Mouse (Mus musculus): ENCODE results near the gene Il25. TPM values are rescaled to one million over a fixed set of nuclear protein-coding genes. Genes with fewer than 3 reads are reported as not detected.
"Not testable (repeated sequence)": the region's sequence is repeated elsewhere in the genome, so short reads cannot be mapped to it uniquely, and the experiment has no call there.

Gene Il25
- polyA plus RNA-seq, 1 experiment from 2014 or later: 0.14 TPM

- WGBS: 85% methylated on average over 19 of the region's 19 CpGs
- Histone ChIP-seq H3K27ac (no peak overlapping the region), H3K4me1 (no peaks in the 10 kb centered on the region), H3K36me3 (no peaks in the 10 kb centered on the region), H3K27me3 (ENCODE audit: low read depth, poor library complexity, severe bottlenecking) (peaks cover 12% of the 10 kb centered on the region; the same call in 1 of the 2 replicates), H3K9me3 (replicated peaks) (no peaks in the 10 kb centered on the region), H3K4me3 (no peak overlapping the region)
- no peak for DNase-seq (ENCODE audit: low spot score)
These were observed 13.6 kb downstream of the Il25 start for GRCm38 (mm10) chr14:54945975-54946704.

- H3K36me3 ChIP-seq; DNase-seq (ENCODE audit: low spot score); H3K4me3 ChIP-seq; H3K4me1 ChIP-seq; H3K9me3 ChIP-seq (replicated peaks); H3K27ac ChIP-seq: not testable (repeated sequence)
- WGBS: 93% methylated on average over 11 of the region's 11 CpGs
- peaks cover 15% of the 10 kb centered on the region; the same call in 1 of the 2 replicates for H3K27me3 ChIP-seq (ENCODE audit: low read depth, poor library complexity, severe bottlenecking)
These were observed 14.5 kb downstream of the Il25 start for GRCm38 (mm10) chr14:54947008-54947407.

- 90% methylated on average over 9 of the region's 9 CpGs for WGBS
- DNase-seq (ENCODE audit: low spot score): no peak
- no peaks in the 10 kb centered on the region for H3K9me3 ChIP-seq (replicated peaks)
- H3K4me1 ChIP-seq: no peaks in the 10 kb centered on the region
- H3K36me3 ChIP-seq: no peaks in the 10 kb centered on the region
- H3K27ac ChIP-seq: no peak overlapping the region
- no peak overlapping the region for H3K4me3 ChIP-seq
- H3K27me3 ChIP-seq (ENCODE audit: low read depth, poor library complexity, severe bottlenecking): peaks cover 15% of the 10 kb centered on the region; the same call in 1 of the 2 replicates
These were observed 16.3 kb downstream of the Il25 start for GRCm38 (mm10) chr14:54948781-54949180.

- Histone ChIP-seq H3K4me3 (no peak overlapping the region), H3K27me3 (ENCODE audit: low read depth, poor library complexity, severe bottlenecking) (peaks cover 15% of the 10 kb centered on the region; the same call in 1 of the 2 replicates), H3K27ac (no peak overlapping the region), H3K36me3 (no peaks in the 10 kb centered on the region), H3K9me3 (replicated peaks) (no peaks in the 10 kb centered on the region), H3K4me1 (no peaks in the 10 kb centered on the region)
- DNase-seq (ENCODE audit: low spot score): no peak
- 63% methylated on average over 12 of the region's 12 CpGs for WGBS
These were observed 18.0 kb downstream of the Il25 start for GRCm38 (mm10) chr14:54950493-54950892.

DNA sequence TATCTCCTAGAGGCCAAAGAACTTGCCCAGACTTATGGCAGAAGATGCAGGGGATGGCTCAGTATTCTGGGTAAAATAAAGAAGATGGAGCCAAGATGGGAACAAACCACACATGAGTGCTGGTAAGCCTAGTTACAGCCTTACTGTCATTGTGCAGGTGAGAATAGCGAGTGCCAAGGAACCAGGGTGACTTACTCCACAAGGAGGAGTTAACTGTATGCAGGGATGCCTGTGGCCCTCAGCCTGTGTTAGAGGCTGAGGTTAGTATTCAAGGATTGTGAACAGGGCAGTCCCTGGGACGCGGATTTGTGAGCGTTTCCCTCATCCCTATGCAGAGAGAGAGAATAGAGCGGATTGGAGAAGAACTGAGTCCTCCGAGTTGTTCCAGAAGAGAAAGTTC lies 19.1 kb downstream of the Il25 start:
- no peak overlapping the region for H3K27ac ChIP-seq
- no peaks in the 10 kb centered on the region for H3K36me3 ChIP-seq
- H3K4me3 ChIP-seq: no peak overlapping the region
- no peak for DNase-seq (ENCODE audit: low spot score)
- no peaks in the 10 kb centered on the region for H3K4me1 ChIP-seq
- H3K9me3 ChIP-seq (replicated peaks): no peaks in the 10 kb centered on the region
- 87% methylated on average over 6 of the region's 6 CpGs for WGBS
- peaks cover 15% of the 10 kb centered on the region; the same call in 1 of the 2 replicates for H3K27me3 ChIP-seq (ENCODE audit: low read depth, poor library complexity, severe bottlenecking)

- Histone ChIP-seq H3K4me3 (no peak overlapping the region), H3K36me3 (no peaks in the 10 kb centered on the region), H3K4me1 (no peaks in the 10 kb centered on the region), H3K27me3 (ENCODE audit: low read depth, poor library complexity, severe bottlenecking) (peaks cover 15% of the 10 kb centered on the region; the same call in 1 of the 2 replicates), H3K9me3 (replicated peaks) (no peaks in the 10 kb centered on the region), H3K27ac (no peak overlapping the region)
- WGBS: 92% methylated on average over 8 of the region's 8 CpGs
- DNase-seq (ENCODE audit: low spot score): no peak
These were observed 21.2 kb downstream of the Il25 start for GRCm38 (mm10) chr14:54953664-54954206.

DNA sequence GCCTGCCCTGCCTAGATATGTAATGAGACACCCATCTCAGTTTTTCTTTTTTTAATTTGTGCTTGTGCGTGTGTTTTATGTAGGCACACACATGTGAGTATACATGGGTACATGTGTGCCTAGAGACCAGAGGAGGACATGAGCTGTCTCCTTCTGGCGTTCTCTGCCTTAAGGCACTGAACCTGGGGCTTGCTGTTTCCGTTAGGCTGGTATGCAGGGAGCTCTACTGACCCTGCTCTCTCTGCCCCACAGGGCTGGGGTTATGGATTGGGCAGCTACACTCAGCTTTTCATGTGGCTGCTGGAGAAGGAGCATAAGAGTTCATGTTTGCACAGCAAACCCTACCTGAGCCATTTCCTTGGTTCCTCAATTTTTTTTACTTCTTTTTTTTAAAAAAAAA lies 22.0 kb downstream of the Il25 start:
- Histone ChIP-seq H3K9me3 (replicated peaks) (no peaks in the 10 kb centered on the region), H3K27ac (no peak overlapping the region), H3K4me1 (no peaks in the 10 kb centered on the region), H3K27me3 (ENCODE audit: low read depth, poor library complexity, severe bottlenecking) (peaks cover 12% of the 10 kb centered on the region; the same call in 1 of the 2 replicates), H3K4me3 (no peak overlapping the region), H3K36me3 (no peaks in the 10 kb centered on the region)
- DNase-seq (ENCODE audit: low spot score): no peak
- 86% methylated on average over 3 of the region's 3 CpGs for WGBS

DNA sequence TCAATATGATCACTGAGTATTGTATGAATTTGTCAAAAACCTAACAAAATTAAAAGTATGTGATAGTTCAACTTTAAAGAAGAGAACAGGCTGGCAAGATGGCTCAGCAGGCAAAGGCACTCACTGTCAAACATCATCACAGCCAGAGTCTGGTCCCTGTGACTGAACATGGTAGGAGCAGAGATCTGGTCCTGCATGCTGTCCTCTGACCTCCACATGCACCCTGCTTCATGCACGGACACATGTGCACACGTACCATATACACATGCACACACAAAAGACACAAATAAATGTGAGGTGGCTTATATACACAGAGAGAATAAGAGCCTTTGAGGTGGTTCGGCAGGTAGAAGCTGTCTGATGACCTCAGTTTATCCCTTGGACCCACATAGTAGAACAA lies 23.0 kb downstream of the Il25 start:
- no peak for DNase-seq (ENCODE audit: low spot score)
- peaks cover 5% of the 10 kb centered on the region; the same call in 1 of the 2 replicates for H3K27me3 ChIP-seq (ENCODE audit: low read depth, poor library complexity, severe bottlenecking)
- H3K36me3 ChIP-seq: no peaks in the 10 kb centered on the region
- no peaks in the 10 kb centered on the region for H3K9me3 ChIP-seq (replicated peaks)
- no peak overlapping the region for H3K27ac ChIP-seq
- 96% methylated on average over 3 of the region's 3 CpGs for WGBS
- H3K4me3 ChIP-seq: no peak overlapping the region
- no peaks in the 10 kb centered on the region for H3K4me1 ChIP-seq

- 86% methylated on average over 9 of the region's 9 CpGs for WGBS
- Histone ChIP-seq H3K4me3 (no peak overlapping the region), H3K27ac (no peak overlapping the region), H3K27me3 (ENCODE audit: low read depth, poor library complexity, severe bottlenecking) (no peaks in the 10 kb centered on the region), H3K4me1 (0 out of 2 replicates have a peak, but pooled peaks cover 5% of the 10 kb centered on the region), H3K36me3 (no peaks in the 10 kb centered on the region), H3K9me3 (replicated peaks) (no peaks in the 10 kb centered on the region)
- no peak for DNase-seq (ENCODE audit: low spot score)
These were observed 24.0 kb downstream of the Il25 start for GRCm38 (mm10) chr14:54956533-54956932.

GRCm38 (mm10) chr14:54958503-54958902 lies 26.0 kb downstream of the Il25 start:
- Histone ChIP-seq H3K4me3 (no peak overlapping the region), H3K27me3 (ENCODE audit: low read depth, poor library complexity, severe bottlenecking) (no peaks in the 10 kb centered on the region), H3K36me3 (no peaks in the 10 kb centered on the region), H3K9me3 (replicated peaks) (no peaks in the 10 kb centered on the region), H3K27ac (no peak overlapping the region), H3K4me1 (0 out of 2 replicates have a peak, but pooled peaks cover 5% of the 10 kb centered on the region)
- 84% methylated on average over 4 of the region's 4 CpGs for WGBS
- DNase-seq (ENCODE audit: low spot score): no peak

DNA sequence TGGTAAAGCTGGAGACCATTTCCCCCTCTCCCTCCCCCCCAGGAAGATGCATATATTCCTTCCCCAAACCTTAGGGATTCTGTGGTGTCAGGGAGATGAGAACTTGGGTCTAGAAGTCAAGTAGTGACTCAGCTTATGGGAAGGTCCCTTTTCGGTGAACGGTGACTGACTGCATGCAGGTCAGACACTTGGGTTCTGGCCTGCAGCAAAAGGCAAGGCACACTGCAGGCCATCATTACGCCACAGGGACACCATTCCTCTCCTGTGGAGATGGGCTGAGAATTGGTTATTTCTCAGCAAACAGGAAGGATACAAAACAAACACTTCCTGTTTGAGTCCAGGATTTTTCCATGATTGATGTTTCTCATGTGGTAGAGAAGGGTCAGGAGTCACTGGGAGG lies 26.7 kb downstream of the Il25 start:
- Histone ChIP-seq H3K9me3 (replicated peaks) (no peaks in the 10 kb centered on the region), H3K27me3 (ENCODE audit: low read depth, poor library complexity, severe bottlenecking) (no peaks in the 10 kb centered on the region), H3K27ac (no peak overlapping the region), H3K4me3 (no peak overlapping the region), H3K4me1 (0 out of 2 replicates have a peak, but pooled peaks cover 5% of the 10 kb centered on the region), H3K36me3 (no peaks in the 10 kb centered on the region)
- DNase-seq (ENCODE audit: low spot score): no peak
- WGBS: 95% methylated on average over 3 of the region's 3 CpGs

GRCm38 (mm10) chr14:54959853-54960613 lies 27.5 kb downstream of the Il25 start:
- H3K27me3 ChIP-seq (ENCODE audit: low read depth, poor library complexity, severe bottlenecking); H3K27ac ChIP-seq; DNase-seq (ENCODE audit: low spot score); H3K36me3 ChIP-seq; H3K4me1 ChIP-seq; H3K9me3 ChIP-seq (replicated peaks); H3K4me3 ChIP-seq: not testable (repeated sequence)
- 92% methylated on average over 12 of the region's 12 CpGs for WGBS

- 76% methylated on average over 10 of the region's 10 CpGs for WGBS
- 0 out of 2 replicates have a peak overlapping the region, but pooled peaks have one; percentile 26 for H3K27ac ChIP-seq
- no peaks in the 10 kb centered on the region for H3K9me3 ChIP-seq (replicated peaks)
- no peak overlapping the region for H3K4me3 ChIP-seq
- H3K27me3 ChIP-seq (ENCODE audit: low read depth, poor library complexity, severe bottlenecking): no peaks in the 10 kb centered on the region
- no peaks in the 10 kb centered on the region for H3K36me3 ChIP-seq
- H3K4me1 ChIP-seq: 0 out of 2 replicates have a peak, but pooled peaks cover 5% of the 10 kb centered on the region
- DNase-seq (ENCODE audit: low spot score): no peak
These were observed 28.3 kb downstream of the Il25 start for GRCm38 (mm10) chr14:54960769-54961168.

Data from limb, embryonic 10.5 days (tissue).